Mouse (Mus musculus): ENCODE data around the gene Lax1. TPM values are rescaled to one million over a fixed set of nuclear protein-coding genes. Genes with fewer than 3 reads are reported as not detected.

Gene Lax1
- polyA plus RNA-seq, 1 experiment from 2014 or later, result 0.50 TPM

DNA sequence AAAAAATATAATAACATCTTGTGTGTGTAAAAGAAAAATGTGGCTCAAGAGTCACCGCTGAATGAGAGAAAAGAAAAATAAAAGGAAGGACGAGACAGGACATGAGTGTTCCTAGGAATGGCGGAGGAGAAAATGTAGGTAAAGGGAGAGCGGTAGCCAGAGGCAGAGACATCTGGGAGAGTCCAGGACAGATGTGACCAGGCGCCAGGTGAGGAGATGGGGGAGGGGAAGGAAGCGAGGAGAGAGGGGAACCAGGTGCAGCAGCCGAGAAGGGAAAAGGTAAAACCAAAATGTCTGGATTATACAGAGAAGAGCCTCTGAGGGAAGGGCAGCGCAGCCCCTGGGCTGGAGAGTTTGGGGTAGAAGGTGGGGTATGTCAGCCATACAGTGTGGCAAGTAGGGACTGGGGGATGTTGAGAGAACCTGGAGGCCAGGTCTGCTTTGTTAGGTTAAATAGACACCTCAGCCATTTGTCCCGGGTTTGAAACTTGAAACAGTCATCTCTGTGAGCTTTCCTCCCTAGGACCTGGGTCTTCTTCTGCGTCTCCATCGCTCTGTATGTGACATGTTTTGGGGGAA is 3.7 kb upstream of the Lax1 start:
- Histone ChIP-seq H3K36me3 (ENCODE audit: insufficient read depth, low read length) (no peaks in the 10 kb centered on the region), H3K27me3 (ENCODE audit: insufficient read depth, low read length) (no peaks in the 10 kb centered on the region), H3K9me3 (ENCODE audit: low read length) (no peaks in the 10 kb centered on the region), H3K27ac (ENCODE audit: low read length) (no peak overlapping the region), H3K4me1 (ENCODE audit: insufficient read depth, low read length) (peaks cover 43% of the 10 kb centered on the region), H3K4me2 (replicated peaks; ENCODE audit: low read depth, low read length) (no peak overlapping the region), H3K4me3 (ENCODE audit: low read length) (no peak overlapping the region), H3K9ac (replicated peaks; ENCODE audit: low read length) (no peak overlapping the region)
- 75% methylated on average over 11 of the region's 11 CpGs for WGBS
- ATAC-seq (ENCODE audit: low FRiP score, low TSS enrichment), result no peak

DNA sequence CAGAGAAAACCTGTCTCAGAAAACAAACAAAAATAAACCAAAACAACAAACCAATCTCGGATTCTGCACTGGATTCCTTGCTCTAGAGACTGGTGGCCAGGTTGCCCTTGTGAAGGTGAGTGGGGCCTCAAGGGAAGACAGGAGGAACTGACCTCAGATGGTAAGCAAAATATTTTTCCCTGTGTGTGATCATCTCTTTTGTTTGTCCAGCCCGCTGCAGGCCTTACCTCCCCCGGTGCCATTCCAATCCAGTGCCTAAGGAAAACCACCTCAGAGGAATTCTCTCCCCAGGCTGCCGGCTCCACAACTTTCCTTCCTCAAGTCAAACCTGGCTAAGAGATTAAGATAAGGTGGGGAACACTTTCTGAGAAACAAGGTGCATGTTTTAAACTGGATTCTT is 2.3 kb upstream of the Lax1 start:
- WGBS, result 28% methylated on average over 4 of the region's 4 CpGs
- H3K36me3 ChIP-seq (ENCODE audit: insufficient read depth, low read length), result no peaks in the 10 kb centered on the region
- peaks cover 46% of the 10 kb centered on the region for H3K4me1 ChIP-seq (ENCODE audit: insufficient read depth, low read length)
- H3K27me3 ChIP-seq (ENCODE audit: insufficient read depth, low read length), result no peaks in the 10 kb centered on the region
- H3K9ac ChIP-seq (replicated peaks; ENCODE audit: low read length), result no peak overlapping the region
- H3K27ac ChIP-seq (ENCODE audit: low read length), result peak overlapping the region; percentile 36; the same call in 1 of the 2 replicates
- no peak overlapping the region for H3K4me2 ChIP-seq (replicated peaks; ENCODE audit: low read depth, low read length)
- no peak for ATAC-seq (ENCODE audit: low FRiP score, low TSS enrichment)
- H3K4me3 ChIP-seq (ENCODE audit: low read length), result no peak overlapping the region
- no peaks in the 10 kb centered on the region for H3K9me3 ChIP-seq (ENCODE audit: low read length)

- no peak overlapping the region for H3K4me2 ChIP-seq (replicated peaks; ENCODE audit: low read depth, low read length)
- no peaks in the 10 kb centered on the region for H3K36me3 ChIP-seq (ENCODE audit: insufficient read depth, low read length)
- H3K27ac ChIP-seq (ENCODE audit: low read length), result no peak overlapping the region
- H3K4me1 ChIP-seq (ENCODE audit: insufficient read depth, low read length), result peaks cover 38% of the 10 kb centered on the region
- ATAC-seq (ENCODE audit: low FRiP score, low TSS enrichment), result no peak
- H3K9ac ChIP-seq (replicated peaks; ENCODE audit: low read length), result no peak overlapping the region
- no peaks in the 10 kb centered on the region for H3K27me3 ChIP-seq (ENCODE audit: insufficient read depth, low read length)
- WGBS, result 95% methylated on average over 6 of the region's 6 CpGs
- H3K4me3 ChIP-seq (ENCODE audit: low read length), result no peak overlapping the region
- no peaks in the 10 kb centered on the region for H3K9me3 ChIP-seq (ENCODE audit: low read length)
These were observed 1.1 kb upstream of the Lax1 start for GRCm38 (mm10) chr1:133691046-133691445.

GRCm38 (mm10) chr1:133688301-133688700 is 1.6 kb downstream of the Lax1 start:
- no peak overlapping the region for H3K4me2 ChIP-seq (replicated peaks; ENCODE audit: low read depth, low read length)
- H3K27me3 ChIP-seq (ENCODE audit: insufficient read depth, low read length), result no peaks in the 10 kb centered on the region
- no peak overlapping the region for H3K9ac ChIP-seq (replicated peaks; ENCODE audit: low read length)
- H3K36me3 ChIP-seq (ENCODE audit: insufficient read depth, low read length), result no peaks in the 10 kb centered on the region
- H3K9me3 ChIP-seq (ENCODE audit: low read length), result no peaks in the 10 kb centered on the region
- peaks cover 16% of the 10 kb centered on the region for H3K4me1 ChIP-seq (ENCODE audit: insufficient read depth, low read length)
- H3K27ac ChIP-seq (ENCODE audit: low read length), result no peak overlapping the region
- H3K4me3 ChIP-seq (ENCODE audit: low read length), result no peak overlapping the region
- WGBS, result 41% methylated on average over 7 of the region's 7 CpGs
- no peak for ATAC-seq (ENCODE audit: low FRiP score, low TSS enrichment)

- Histone ChIP-seq H3K4me3 (ENCODE audit: low read length) (no peak overlapping the region), H3K4me2 (replicated peaks; ENCODE audit: low read depth, low read length) (no peak overlapping the region), H3K4me1 (ENCODE audit: insufficient read depth, low read length) (peaks cover 12% of the 10 kb centered on the region), H3K9ac (replicated peaks; ENCODE audit: low read length) (no peak overlapping the region), H3K27me3 (ENCODE audit: insufficient read depth, low read length) (no peaks in the 10 kb centered on the region), H3K36me3 (ENCODE audit: insufficient read depth, low read length) (no peaks in the 10 kb centered on the region), H3K9me3 (ENCODE audit: low read length) (no peaks in the 10 kb centered on the region), H3K27ac (ENCODE audit: low read length) (peak overlapping the region; percentile 40; the same call in 1 of the 2 replicates)
- 0 out of 2 replicates have a peak, but pooled peaks have one; percentile 39 for ATAC-seq (ENCODE audit: low FRiP score, low TSS enrichment)
- WGBS, result 70% methylated on average over 10 of the region's 10 CpGs
These were observed 4.0 kb downstream of the Lax1 start for GRCm38 (mm10) chr1:133685749-133686519.

- H3K27me3 ChIP-seq (ENCODE audit: insufficient read depth, low read length), result no peaks in the 10 kb centered on the region
- no peak overlapping the region for H3K4me2 ChIP-seq (replicated peaks; ENCODE audit: low read depth, low read length)
- H3K9ac ChIP-seq (replicated peaks; ENCODE audit: low read length), result no peak overlapping the region
- no peak overlapping the region for H3K4me3 ChIP-seq (ENCODE audit: low read length)
- no peak for ATAC-seq (ENCODE audit: low FRiP score, low TSS enrichment)
- no peaks in the 10 kb centered on the region for H3K9me3 ChIP-seq (ENCODE audit: low read length)
- no peak overlapping the region for H3K27ac ChIP-seq (ENCODE audit: low read length)
- 64% methylated on average over 3 of the region's 3 CpGs for WGBS
- H3K36me3 ChIP-seq (ENCODE audit: insufficient read depth, low read length), result no peaks in the 10 kb centered on the region
- H3K4me1 ChIP-seq (ENCODE audit: insufficient read depth, low read length), result no peaks in the 10 kb centered on the region
These were observed 18.1 kb downstream of the Lax1 start for GRCm38 (mm10) chr1:133671801-133672200.

DNA sequence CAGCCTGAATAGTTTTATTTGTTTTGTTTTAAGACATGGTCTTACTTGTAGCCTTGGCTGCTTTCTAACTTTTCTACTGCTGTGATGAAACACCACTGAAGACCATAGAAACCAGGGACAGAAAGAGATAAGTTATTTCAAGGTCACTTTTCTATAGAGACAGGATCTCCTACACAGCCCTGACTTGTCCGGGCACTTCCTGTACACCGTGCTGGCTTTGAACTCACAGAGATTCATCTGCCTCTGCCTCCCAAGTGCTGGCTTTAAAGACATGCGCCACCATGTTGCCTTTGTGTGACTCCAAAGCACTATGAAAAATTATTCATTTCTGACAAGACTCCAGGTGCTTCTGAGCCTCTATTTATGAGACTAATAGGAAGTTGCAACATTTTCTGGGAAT is 18.6 kb downstream of the Lax1 start:
- H3K36me3 ChIP-seq (ENCODE audit: insufficient read depth, low read length), result no peaks in the 10 kb centered on the region
- H3K27ac ChIP-seq (ENCODE audit: low read length), result no peak overlapping the region
- no peak overlapping the region for H3K9ac ChIP-seq (replicated peaks; ENCODE audit: low read length)
- no peak for ATAC-seq (ENCODE audit: low FRiP score, low TSS enrichment)
- no peaks in the 10 kb centered on the region for H3K27me3 ChIP-seq (ENCODE audit: insufficient read depth, low read length)
- no peak overlapping the region for H3K4me2 ChIP-seq (replicated peaks; ENCODE audit: low read depth, low read length)
- WGBS, result 85% methylated on average over 3 of the region's 3 CpGs
- H3K4me3 ChIP-seq (ENCODE audit: low read length), result no peak overlapping the region
- no peaks in the 10 kb centered on the region for H3K9me3 ChIP-seq (ENCODE audit: low read length)
- H3K4me1 ChIP-seq (ENCODE audit: insufficient read depth, low read length), result no peaks in the 10 kb centered on the region

- H3K4me3 ChIP-seq (ENCODE audit: low read length), result no peak overlapping the region
- WGBS, result 80% methylated on average over 6 of the region's 6 CpGs
- no peak overlapping the region for H3K27ac ChIP-seq (ENCODE audit: low read length)
- H3K36me3 ChIP-seq (ENCODE audit: insufficient read depth, low read length), result no peaks in the 10 kb centered on the region
- no peak for ATAC-seq (ENCODE audit: low FRiP score, low TSS enrichment)
- no peak overlapping the region for H3K9ac ChIP-seq (replicated peaks; ENCODE audit: low read length)
- no peaks in the 10 kb centered on the region for H3K9me3 ChIP-seq (ENCODE audit: low read length)
- no peak overlapping the region for H3K4me2 ChIP-seq (replicated peaks; ENCODE audit: low read depth, low read length)
- H3K4me1 ChIP-seq (ENCODE audit: insufficient read depth, low read length), result no peaks in the 10 kb centered on the region
- no peaks in the 10 kb centered on the region for H3K27me3 ChIP-seq (ENCODE audit: insufficient read depth, low read length)
These were observed 19.1 kb downstream of the Lax1 start for GRCm38 (mm10) chr1:133670776-133671175.

GRCm38 (mm10) chr1:133670190-133670589 is 19.7 kb downstream of the Lax1 start:
- Histone ChIP-seq H3K36me3 (ENCODE audit: insufficient read depth, low read length) (no peaks in the 10 kb centered on the region), H3K4me2 (replicated peaks; ENCODE audit: low read depth, low read length) (no peak overlapping the region), H3K27me3 (ENCODE audit: insufficient read depth, low read length) (no peaks in the 10 kb centered on the region), H3K9ac (replicated peaks; ENCODE audit: low read length) (no peak overlapping the region), H3K27ac (ENCODE audit: low read length) (no peak overlapping the region), H3K4me3 (ENCODE audit: low read length) (no peak overlapping the region), H3K9me3 (ENCODE audit: low read length) (no peaks in the 10 kb centered on the region), H3K4me1 (ENCODE audit: insufficient read depth, low read length) (no peaks in the 10 kb centered on the region)
- 77% methylated on average over 12 of the region's 12 CpGs for WGBS
- ATAC-seq (ENCODE audit: low FRiP score, low TSS enrichment), result no peak

DNA sequence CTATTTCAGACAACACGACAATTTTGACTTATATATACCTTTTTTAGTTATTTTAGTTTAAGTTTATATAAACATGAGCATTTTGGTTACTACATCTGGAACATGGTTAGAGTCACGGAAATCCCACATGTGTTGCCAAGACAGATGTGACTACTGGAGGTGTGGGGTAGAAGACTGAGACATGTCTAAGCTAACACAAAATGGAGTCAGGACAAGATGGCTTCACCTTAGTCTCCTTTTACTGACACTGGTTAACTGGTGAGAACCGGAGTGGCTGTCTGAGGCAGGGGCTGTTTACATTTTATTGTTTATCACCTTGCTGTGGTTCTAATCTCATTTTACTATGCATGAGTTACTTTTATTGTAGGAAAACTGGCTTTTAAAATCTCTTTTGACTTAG is 21.3 kb downstream of the Lax1 start:
- no peak overlapping the region for H3K4me2 ChIP-seq (replicated peaks; ENCODE audit: low read depth, low read length)
- H3K9ac ChIP-seq (replicated peaks; ENCODE audit: low read length), result no peak overlapping the region
- 87% methylated on average over 3 of the region's 3 CpGs for WGBS
- H3K27me3 ChIP-seq (ENCODE audit: insufficient read depth, low read length), result no peaks in the 10 kb centered on the region
- H3K4me3 ChIP-seq (ENCODE audit: low read length), result no peak overlapping the region
- no peaks in the 10 kb centered on the region for H3K9me3 ChIP-seq (ENCODE audit: low read length)
- H3K27ac ChIP-seq (ENCODE audit: low read length), result no peak overlapping the region
- H3K36me3 ChIP-seq (ENCODE audit: insufficient read depth, low read length), result no peaks in the 10 kb centered on the region
- no peak for ATAC-seq (ENCODE audit: low FRiP score, low TSS enrichment)
- no peaks in the 10 kb centered on the region for H3K4me1 ChIP-seq (ENCODE audit: insufficient read depth, low read length)
